Mouse (Mus musculus) embryonic fibroblast, embryonic 13.5 days (primary cell): ENCODE data around the gene Adgrl3. TPM values are rescaled to one million over a fixed set of nuclear protein-coding genes. Genes with fewer than 3 reads are reported as not detected.

Experiments used
- H3K27ac ChIP-seq: 2 replicates; pipeline ENCODE4 v1.5.1; 2012; ENCODE audit warnings: low read length, control low read depth, inconsistent platforms; ENCODE audit not compliant: insufficient read depth
- H3K4me1 ChIP-seq: 2 replicates; pipeline ENCODE4 v1.6.1; 2011; ENCODE audit warnings: low read length; ENCODE audit not compliant: control insufficient read depth, insufficient read depth
- H3K4me3 ChIP-seq: 2 replicates; pipeline ENCODE4 v1.5.1; 2011; ENCODE audit warnings: mild to moderate bottlenecking, control low read depth, low read length; ENCODE audit not compliant: insufficient read depth
- CTCF ChIP-seq: IDR thresholded peaks from 2 replicates; pipeline ENCODE4 v1.5.1; 2011; ENCODE audit warnings: mild to moderate bottlenecking, control low read depth, low read length, moderate library complexity, borderline replicate concordance; ENCODE audit not compliant: insufficient read depth
- POLR2A ChIP-seq: IDR thresholded peaks from 2 replicates; pipeline ENCODE4 v1.6.1; 2011; ENCODE audit warnings: low read depth, mild to moderate bottlenecking, control low read depth, low read length, moderate library complexity
- polyA plus RNA-seq: library from polyadenylated mRNA; stranded (reverse); fragments of >200 nt; gene quantifications from 2 replicates; pipeline ENCODE4 v1.2.4, GENCODE M21; 2011; ENCODE audit warnings: low read depth; ENCODE audit not compliant: missing spikeins, insufficient read length

Gene Adgrl3
- polyA plus RNA-seq, 1 experiment, result 35.9 TPM

DNA sequence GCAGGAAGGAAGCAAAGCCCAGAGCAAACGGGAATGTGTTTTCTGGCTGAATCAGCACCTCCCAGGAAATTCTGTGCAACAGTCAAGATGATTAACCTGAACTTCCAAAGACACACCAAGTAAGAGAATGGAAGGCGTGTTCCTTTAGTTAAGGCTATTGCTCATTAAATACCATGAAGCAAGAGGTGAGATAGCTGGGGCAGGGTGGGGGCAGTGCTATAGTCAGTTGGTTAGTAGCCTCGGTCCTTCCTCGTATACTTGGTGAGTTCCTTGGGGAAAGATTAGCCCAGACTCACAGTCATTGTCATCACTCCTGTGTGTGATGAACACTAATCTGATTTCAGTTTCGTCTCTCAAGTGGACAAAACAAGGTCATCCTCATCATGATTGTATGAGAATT lies 53.0 kb downstream of the Adgrl3 start:
- Histone ChIP-seq H3K27ac (no peak overlapping the region; the same call in 1 of the 2 replicates), H3K4me1 (peaks cover 7% of the 10 kb centered on the region; the same call in 1 of the 2 replicates), H3K4me3 (no peak overlapping the region)
- TF ChIP-seq CTCF (no peak), POLR2A (no peak)

DNA sequence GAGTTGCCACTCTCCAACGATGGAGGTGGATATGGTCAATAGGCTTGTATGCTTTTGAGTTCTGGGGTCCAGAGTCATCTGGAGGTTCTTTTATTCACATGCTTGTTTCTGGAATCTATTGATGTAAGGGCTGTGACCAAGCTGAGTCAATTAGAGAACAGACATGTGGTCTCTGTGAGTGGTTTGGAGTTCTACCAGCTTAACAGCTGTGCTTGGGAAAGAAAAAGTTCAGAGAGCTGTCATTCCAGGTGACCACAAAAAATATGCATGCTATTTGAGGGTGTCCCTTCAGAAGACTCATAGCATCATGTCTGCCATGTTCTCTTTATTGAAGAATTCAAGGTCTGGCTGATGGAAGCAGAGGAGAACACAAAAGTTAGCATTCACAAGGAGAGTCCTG lies 53.9 kb downstream of the Adgrl3 start:
- H3K4me1 ChIP-seq, result peaks cover 7% of the 10 kb centered on the region; the same call in 1 of the 2 replicates
- H3K4me3 ChIP-seq, result no peak overlapping the region
- TF ChIP-seq POLR2A (no peak), CTCF (no peak)
- H3K27ac ChIP-seq, result no peak overlapping the region

- H3K27ac ChIP-seq, result no peak overlapping the region
- H3K4me3 ChIP-seq, result no peak overlapping the region
- TF ChIP-seq POLR2A, result no peak
- no peak for TF ChIP-seq CTCF
- peaks cover 7% of the 10 kb centered on the region; the same call in 1 of the 2 replicates for H3K4me1 ChIP-seq
These were observed 56.4 kb downstream of the Adgrl3 start for GRCm38 (mm10) chr5:81076377-81076776.

- peaks cover 9% of the 10 kb centered on the region for H3K4me1 ChIP-seq
- H3K27ac ChIP-seq, result no peak overlapping the region
- H3K4me3 ChIP-seq, result no peak overlapping the region
- TF ChIP-seq CTCF, result no peak
- no peak for TF ChIP-seq POLR2A
These were observed 57.1 kb downstream of the Adgrl3 start for GRCm38 (mm10) chr5:81077031-81077430.

DNA sequence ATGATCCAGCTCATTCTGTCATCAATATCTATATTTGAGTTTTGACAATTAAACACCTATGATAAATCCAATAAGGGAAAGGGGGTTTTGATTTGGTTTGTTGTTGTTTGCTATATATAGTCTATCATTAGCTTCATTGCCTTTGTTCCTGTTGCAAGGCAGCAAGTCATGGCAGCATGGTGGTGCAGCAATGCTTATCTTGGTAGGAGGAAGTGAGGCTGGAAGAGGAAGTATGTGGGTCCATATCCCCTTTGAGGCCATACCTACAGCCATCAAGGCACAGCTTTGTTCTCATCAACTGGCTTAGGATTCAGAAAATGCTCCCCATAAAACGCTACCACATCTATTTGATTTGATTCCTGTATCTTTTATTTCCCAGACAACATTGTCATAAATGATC lies 58.1 kb downstream of the Adgrl3 start:
- no peak overlapping the region for H3K27ac ChIP-seq
- H3K4me1 ChIP-seq, result peaks cover 9% of the 10 kb centered on the region
- TF ChIP-seq CTCF, result no peak
- no peak overlapping the region for H3K4me3 ChIP-seq

DNA sequence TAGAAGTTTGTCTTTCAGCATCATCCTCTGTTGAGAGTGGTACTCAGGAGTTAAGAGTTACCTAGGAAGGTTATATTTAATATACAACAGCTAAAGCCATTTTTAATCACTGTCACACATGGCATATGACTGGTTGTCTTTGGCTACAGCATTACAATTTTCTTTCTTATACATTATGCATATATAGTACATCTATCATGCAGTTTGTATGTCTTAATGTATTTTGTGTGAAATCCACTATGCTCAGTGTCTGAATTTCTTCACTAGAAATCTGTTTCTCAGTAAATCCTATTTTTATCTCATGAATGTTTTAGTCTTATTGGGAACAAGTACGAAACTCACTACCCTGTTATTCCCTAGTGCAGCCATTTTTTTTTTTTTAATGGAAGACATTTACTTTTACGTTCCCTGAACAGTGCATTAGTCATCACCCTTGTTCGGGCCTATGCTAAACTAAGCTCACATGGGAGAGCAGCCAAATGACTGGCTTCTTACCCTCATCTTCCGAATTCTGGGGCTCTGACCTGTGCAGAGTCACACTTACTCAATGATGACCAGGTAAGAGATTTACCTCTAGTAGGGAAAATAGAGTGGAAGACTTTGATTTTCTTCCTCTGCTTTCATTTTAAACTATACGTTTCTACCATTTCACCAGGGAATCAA lies 63.9 kb downstream of the Adgrl3 start:
- H3K27ac ChIP-seq, result peak overlapping the region; percentile 32; the same call in 1 of the 2 replicates
- peaks cover 2% of the 10 kb centered on the region for H3K4me1 ChIP-seq
- TF ChIP-seq POLR2A (no peak), CTCF (no peak)
- no peak overlapping the region for H3K4me3 ChIP-seq

GRCm38 (mm10) chr5:81085152-81085551 lies 65.2 kb downstream of the Adgrl3 start:
- no peak overlapping the region for H3K4me3 ChIP-seq
- no peak for TF ChIP-seq CTCF
- no peak for TF ChIP-seq POLR2A
- no peak overlapping the region for H3K27ac ChIP-seq
- H3K4me1 ChIP-seq, result peaks cover 2% of the 10 kb centered on the region

DNA sequence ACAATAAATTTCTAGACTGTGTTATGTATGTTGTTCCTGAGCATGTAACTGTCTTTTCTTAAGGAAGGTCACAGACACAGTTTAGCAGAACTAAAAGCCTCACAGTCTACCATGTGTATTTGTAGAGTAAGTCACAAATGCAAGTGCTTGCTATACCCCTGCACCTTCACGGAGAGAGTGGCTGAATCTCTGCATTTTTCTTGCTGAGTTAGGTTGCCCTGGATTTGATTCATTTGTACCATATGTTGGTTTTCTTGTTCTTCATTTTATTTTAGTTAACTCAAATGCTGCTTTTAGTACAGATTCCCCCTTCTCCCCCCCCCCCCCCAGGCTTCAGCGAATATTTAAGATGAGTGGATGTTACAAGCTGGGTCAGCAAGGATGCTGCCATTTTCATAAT lies 68.7 kb downstream of the Adgrl3 start:
- Histone ChIP-seq H3K27ac (no peak overlapping the region), H3K4me3 (no peak overlapping the region), H3K4me1 (no peaks in the 10 kb centered on the region)
- no peak for TF ChIP-seq CTCF
- no peak for TF ChIP-seq POLR2A

- Histone ChIP-seq H3K4me3 (no peak overlapping the region), H3K27ac (no peak overlapping the region), H3K4me1 (no peaks in the 10 kb centered on the region)
- TF ChIP-seq CTCF (no peak), POLR2A (no peak)
These were observed 74.7 kb downstream of the Adgrl3 start for GRCm38 (mm10) chr5:81094618-81095017.

- Histone ChIP-seq H3K4me1 (no peaks in the 10 kb centered on the region), H3K27ac (no peak overlapping the region), H3K4me3 (no peak overlapping the region)
- no peak for TF ChIP-seq CTCF
These were observed 77.2 kb downstream of the Adgrl3 start for GRCm38 (mm10) chr5:81097131-81097530.

DNA sequence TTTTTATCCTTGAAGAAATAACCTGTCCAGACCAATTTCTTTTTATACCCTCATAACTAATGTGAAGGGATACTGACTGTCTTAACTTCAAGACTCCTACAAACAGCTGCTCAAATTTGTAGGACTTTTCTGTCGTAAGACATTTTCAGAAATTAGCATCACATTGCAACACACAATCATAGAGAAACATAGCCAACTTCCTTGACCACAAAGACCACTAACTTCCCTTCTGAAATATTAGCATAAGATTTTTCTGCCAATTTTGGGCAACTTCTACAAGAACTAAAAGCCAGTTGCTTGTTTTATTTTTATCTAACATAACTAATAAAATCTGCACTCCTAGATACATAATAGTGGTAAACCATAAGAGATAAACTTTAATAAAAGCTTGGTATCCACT lies 87.5 kb downstream of the Adgrl3 start:
- TF ChIP-seq CTCF (no peak), POLR2A (no peak)
- Histone ChIP-seq H3K27ac (no peak overlapping the region), H3K4me1 (no peaks in the 10 kb centered on the region), H3K4me3 (no peak overlapping the region)
